Mouse (Mus musculus) embryonic fibroblast, embryonic 13.5 days (primary cell): ENCODE data around the gene Kmt2d.

ENCODE experiments used
- CTCF ChIP-seq: IDR thresholded peaks from 2 replicates; pipeline ENCODE4 v1.5.1; 2011; ENCODE audit warnings: mild to moderate bottlenecking, control low read depth, low read length, moderate library complexity, borderline replicate concordance; ENCODE audit not compliant: insufficient read depth
- POLR2A ChIP-seq: IDR thresholded peaks from 2 replicates; pipeline ENCODE4 v1.6.1; 2011; ENCODE audit warnings: low read depth, mild to moderate bottlenecking, control low read depth, low read length, moderate library complexity

GRCm38 (mm10) chr15:98849165-98849564 is 21.8 kb downstream of the Kmt2d start:
- no peak for TF ChIP-seq CTCF
- TF ChIP-seq POLR2A = no peak
